Mouse (Mus musculus): ENCODE measurements around the gene Dennd6a. TPM values are rescaled to one million over a fixed set of nuclear protein-coding genes. Genes with fewer than 3 reads are reported as not detected.

Dennd6a gene
- polyA plus RNA-seq, 1 experiment = 15.8 TPM

- no peak for DNase-seq
- Histone ChIP-seq H3K4me3 (replicated peaks; ENCODE audit: extremely low read depth, low read depth, low read length) (no peak overlapping the region), H3K4me1 (ENCODE audit: control insufficient read depth, insufficient read depth, low read length) (no peaks in the 10 kb centered on the region)
- WGBS = 76% methylated on average over 4 of the region's 4 CpGs
- no peak for TF ChIP-seq POLR2A (IDR thresholded peaks at IDR 0.05; ENCODE audit: borderline replicate concordance, extremely low read depth, low read depth, low read length)
- no peak for TF ChIP-seq CTCF (IDR thresholded peaks at IDR 0.05; ENCODE audit: insufficient read depth, low read length)
Observed at GRCm38 (mm10) chr14:26539241-26539640, 34.4 kb upstream of the Dennd6a start.

GRCm38 (mm10) chr14:26540577-26540976 is 33.1 kb upstream of the Dennd6a start:
- H3K4me3 ChIP-seq (replicated peaks; ENCODE audit: extremely low read depth, low read depth, low read length) = no peak overlapping the region
- no peak for DNase-seq
- no peak for TF ChIP-seq CTCF (IDR thresholded peaks at IDR 0.05; ENCODE audit: insufficient read depth, low read length)
- no peak for TF ChIP-seq POLR2A (IDR thresholded peaks at IDR 0.05; ENCODE audit: borderline replicate concordance, extremely low read depth, low read depth, low read length)
- H3K4me1 ChIP-seq (ENCODE audit: control insufficient read depth, insufficient read depth, low read length) = no peaks in the 10 kb centered on the region
- 76% methylated on average over 1 of the region's 1 CpGs for WGBS

- WGBS = 88% methylated on average over 1 of the region's 1 CpGs
- no peak overlapping the region for H3K4me3 ChIP-seq (replicated peaks; ENCODE audit: extremely low read depth, low read depth, low read length)
- no peak for DNase-seq
- no peaks in the 10 kb centered on the region for H3K4me1 ChIP-seq (ENCODE audit: control insufficient read depth, insufficient read depth, low read length)
- no peak for TF ChIP-seq POLR2A (IDR thresholded peaks at IDR 0.05; ENCODE audit: borderline replicate concordance, extremely low read depth, low read depth, low read length)
- no peak for TF ChIP-seq CTCF (IDR thresholded peaks at IDR 0.05; ENCODE audit: insufficient read depth, low read length)
Observed at GRCm38 (mm10) chr14:26542136-26542535, 31.5 kb upstream of the Dennd6a start.

GRCm38 (mm10) chr14:26547516-26548488 is 25.9 kb upstream of the Dennd6a start:
- 73% methylated on average over 10 of the region's 10 CpGs for WGBS
- Histone ChIP-seq H3K4me3 (replicated peaks; ENCODE audit: extremely low read depth, low read depth, low read length) (no peak overlapping the region), H3K4me1 (ENCODE audit: control insufficient read depth, insufficient read depth, low read length) (no peaks in the 10 kb centered on the region)
- DNase-seq = no peak
- TF ChIP-seq POLR2A (IDR thresholded peaks at IDR 0.05; ENCODE audit: borderline replicate concordance, extremely low read depth, low read depth, low read length) = no peak
- no peak for TF ChIP-seq CTCF (IDR thresholded peaks at IDR 0.05; ENCODE audit: insufficient read depth, low read length)

- Histone ChIP-seq H3K4me3 (replicated peaks; ENCODE audit: extremely low read depth, low read depth, low read length) (no peak overlapping the region), H3K4me1 (ENCODE audit: control insufficient read depth, insufficient read depth, low read length) (no peaks in the 10 kb centered on the region)
- DNase-seq = no peak
- 91% methylated on average over 8 of the region's 8 CpGs for WGBS
- TF ChIP-seq CTCF (IDR thresholded peaks at IDR 0.05; ENCODE audit: insufficient read depth, low read length) (no peak), POLR2A (IDR thresholded peaks at IDR 0.05; ENCODE audit: borderline replicate concordance, extremely low read depth, low read depth, low read length) (no peak)
Observed at GRCm38 (mm10) chr14:26550712-26551111, 22.9 kb upstream of the Dennd6a start.

- 83% methylated on average over 2 of the region's 2 CpGs for WGBS
- no peak for DNase-seq
- peaks cover 4% of the 10 kb centered on the region; the same call in 1 of the 2 replicates for H3K4me1 ChIP-seq (ENCODE audit: control insufficient read depth, insufficient read depth, low read length)
- no peak overlapping the region for H3K4me3 ChIP-seq (replicated peaks; ENCODE audit: extremely low read depth, low read depth, low read length)
- TF ChIP-seq CTCF (IDR thresholded peaks at IDR 0.05; ENCODE audit: insufficient read depth, low read length) = no peak
- TF ChIP-seq POLR2A (IDR thresholded peaks at IDR 0.05; ENCODE audit: borderline replicate concordance, extremely low read depth, low read depth, low read length) = no peak
Observed at GRCm38 (mm10) chr14:26552441-26552840, 21.2 kb upstream of the Dennd6a start.

GRCm38 (mm10) chr14:26552853-26553252 is 20.8 kb upstream of the Dennd6a start:
- H3K4me1 ChIP-seq (ENCODE audit: control insufficient read depth, insufficient read depth, low read length) = peaks cover 6% of the 10 kb centered on the region; the same call in 1 of the 2 replicates
- H3K4me3 ChIP-seq (replicated peaks; ENCODE audit: extremely low read depth, low read depth, low read length) = no peak overlapping the region
- 76% methylated on average over 3 of the region's 3 CpGs for WGBS
- no peak for DNase-seq
- TF ChIP-seq CTCF (IDR thresholded peaks at IDR 0.05; ENCODE audit: insufficient read depth, low read length) = no peak
- no peak for TF ChIP-seq POLR2A (IDR thresholded peaks at IDR 0.05; ENCODE audit: borderline replicate concordance, extremely low read depth, low read depth, low read length)

GRCm38 (mm10) chr14:26557581-26557980 is 16.1 kb upstream of the Dennd6a start:
- WGBS = 26% methylated on average over 1 of the region's 1 CpGs

GRCm38 (mm10) chr14:26558536-26558935 is 15.1 kb upstream of the Dennd6a start:
- no peak for DNase-seq
- TF ChIP-seq CTCF (IDR thresholded peaks at IDR 0.05; ENCODE audit: insufficient read depth, low read length) (no peak), POLR2A (IDR thresholded peaks at IDR 0.05; ENCODE audit: borderline replicate concordance, extremely low read depth, low read depth, low read length) (no peak)
- Histone ChIP-seq H3K4me1 (ENCODE audit: control insufficient read depth, insufficient read depth, low read length) (peaks cover 6% of the 10 kb centered on the region; the same call in 1 of the 2 replicates), H3K4me3 (replicated peaks; ENCODE audit: extremely low read depth, low read depth, low read length) (no peak overlapping the region)
- 81% methylated on average over 7 of the region's 7 CpGs for WGBS

More at GRCm38 (mm10) chr14:26557581-26557980, 16.1 kb upstream of the Dennd6a start:
- no peak for TF ChIP-seq POLR2A (IDR thresholded peaks at IDR 0.05; ENCODE audit: borderline replicate concordance, extremely low read depth, low read depth, low read length)
- H3K4me1 ChIP-seq (ENCODE audit: control insufficient read depth, insufficient read depth, low read length) = peaks cover 6% of the 10 kb centered on the region; the same call in 1 of the 2 replicates
- no peak for DNase-seq
- H3K4me3 ChIP-seq (replicated peaks; ENCODE audit: extremely low read depth, low read depth, low read length) = no peak overlapping the region

GRCm38 (mm10) chr14:26562247-26562646 is 11.4 kb upstream of the Dennd6a start:
- 75% methylated on average over 2 of the region's 2 CpGs for WGBS
- Histone ChIP-seq H3K4me1 (ENCODE audit: control insufficient read depth, insufficient read depth, low read length) (peaks cover 4% of the 10 kb centered on the region; the same call in 1 of the 2 replicates), H3K4me3 (replicated peaks; ENCODE audit: extremely low read depth, low read depth, low read length) (no peak overlapping the region)
- no peak for DNase-seq
- TF ChIP-seq CTCF (IDR thresholded peaks at IDR 0.05; ENCODE audit: insufficient read depth, low read length) (no peak), POLR2A (IDR thresholded peaks at IDR 0.05; ENCODE audit: borderline replicate concordance, extremely low read depth, low read depth, low read length) (no peak)
